Mouse (Mus musculus) testis, adult 2 months (tissue): Measurements from ENCODE around the gene Rad50.

Experiments
- CTCF ChIP-seq: fragments of 200-500 bp; IDR thresholded peaks from 2 replicates; pipeline ENCODE4 v1.5.1; 2012; ENCODE audit warnings: low read depth, mild to moderate bottlenecking, inconsistent platforms, low read length, moderate library complexity; ENCODE audit not compliant: control insufficient read depth, insufficient read depth, insufficient replicate concordance
- POLR2A ChIP-seq: fragments of 200-500 bp; IDR thresholded peaks from 2 replicates; pipeline ENCODE4 v1.6.1; 2012; ENCODE audit warnings: low read depth, mild to moderate bottlenecking, inconsistent platforms, low read length, moderate library complexity; ENCODE audit not compliant: control insufficient read depth

GRCm38 (mm10) chr11:53634556-53634955, 72.6 kb downstream of the Rad50 start, which contains the start of gene Il13:
- TF ChIP-seq CTCF, result no peak
- no peak for TF ChIP-seq POLR2A
